Mouse (Mus musculus) layer of hippocampus, postnatal 25 days (tissue): ENCODE results near the gene Inpp5k. TPM values are rescaled to one million over a fixed set of nuclear protein-coding genes. Genes with fewer than 3 reads are reported as not detected.
A peak's percentile ranks its signal among the peaks of the same experiment; 100 is the strongest.
"Not testable (repeated sequence)": the region's sequence is repeated elsewhere in the genome, so short reads cannot be mapped to it uniquely, and the experiment has no call there.

Experiments
- DNase-seq, 2 experiments: peaks; one replicate each; pipeline ENCODE4 v3.0.0; 2022; ENCODE audit warnings: mixed read lengths in 2 of 2, low spot score in 1 of 2; ENCODE audit errors: extremely low spot score in 1 of 2
- total RNA-seq, 2 experiments: library from RNA; stranded (reverse); gene quantifications; 2 replicates each; pipeline ENCODE4 v1.2.3; 2021

Inpp5k gene
- total RNA-seq, 2 experiments from 2014 or later: 40.6 to 46.7 TPM

DNA sequence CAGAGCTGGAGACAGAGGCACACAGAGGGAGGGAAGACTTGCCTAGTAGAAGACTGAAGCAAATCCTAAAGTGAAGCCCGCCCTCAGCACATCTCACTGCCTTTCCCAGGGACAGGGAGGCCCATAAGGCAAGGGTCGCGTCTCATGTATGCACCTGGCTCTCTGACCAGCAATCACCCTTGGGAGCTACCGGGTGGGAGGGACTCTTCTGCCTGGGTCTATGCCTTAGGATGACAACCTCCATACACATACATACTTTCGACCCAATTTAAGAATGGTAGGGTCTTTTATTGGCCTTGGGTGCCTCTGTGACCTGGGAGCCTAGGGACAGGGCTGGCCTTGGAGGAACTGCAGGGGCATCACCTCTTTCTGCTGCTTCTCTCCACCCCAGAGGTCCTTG, 42.6 kb downstream of the Inpp5k start:
- no peak for DNase-seq

DNA sequence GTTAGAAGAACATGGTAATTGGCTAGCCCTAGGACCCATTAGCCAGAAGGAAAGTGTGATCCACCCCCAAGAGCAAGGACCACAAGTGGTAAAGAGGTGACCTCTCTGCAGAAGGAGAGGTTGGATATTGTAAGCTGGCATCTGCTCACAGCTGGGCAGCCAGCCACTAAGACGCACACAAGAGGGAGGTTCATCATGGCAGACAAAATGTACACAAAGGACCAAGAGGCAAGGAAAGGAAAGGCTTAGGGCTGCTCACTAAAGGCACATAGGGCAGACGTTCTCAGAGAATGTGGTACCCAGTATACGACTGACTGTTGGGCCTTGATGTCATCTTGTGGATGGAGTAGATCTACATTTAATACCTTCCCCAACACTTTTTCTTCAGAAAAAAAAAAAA, 44.1 kb downstream of the Inpp5k start:
- DNase-seq: no peak

DNA sequence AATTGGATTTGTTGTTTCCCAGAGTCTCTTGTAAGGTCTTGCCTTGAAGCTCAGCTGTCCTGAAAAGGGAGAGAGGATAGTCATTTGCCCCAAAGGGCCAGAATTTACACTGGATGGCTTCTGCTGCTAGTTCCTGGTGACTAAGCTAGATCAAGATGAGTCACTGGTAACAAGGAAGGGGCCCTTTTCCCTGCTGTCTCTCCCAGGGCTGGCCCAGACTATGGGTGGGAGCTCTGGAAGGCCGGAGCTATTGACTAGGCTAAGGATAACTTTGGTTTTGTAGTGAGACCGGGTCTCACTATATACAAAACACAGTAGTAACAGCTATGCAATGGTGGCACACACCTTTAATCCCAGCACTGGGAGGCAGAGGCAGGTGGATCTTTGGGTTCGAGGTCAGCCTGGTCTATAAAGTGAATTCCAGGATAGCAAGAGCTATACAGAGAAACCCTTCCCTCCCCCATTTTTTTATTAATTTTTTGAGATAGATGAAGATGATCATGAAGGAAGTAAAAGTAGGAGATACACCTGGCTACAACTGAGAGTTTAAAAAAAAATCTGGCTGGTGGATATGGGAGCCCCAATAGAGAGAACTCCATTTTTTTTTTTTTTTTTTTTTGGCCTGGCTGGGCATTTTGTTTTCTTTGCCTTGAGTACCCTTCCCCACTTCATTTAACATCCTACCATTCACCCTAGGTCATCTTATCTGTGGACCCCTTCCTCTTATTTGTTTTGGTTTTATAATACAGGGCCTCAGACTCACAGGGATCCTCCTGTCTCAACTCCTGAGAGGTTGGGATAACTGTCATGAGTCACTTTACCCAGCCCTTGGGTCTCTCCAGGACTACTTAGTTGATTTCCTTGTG, 47.3 kb downstream of the Inpp5k start:
- DNase-seq: no peak

DNA sequence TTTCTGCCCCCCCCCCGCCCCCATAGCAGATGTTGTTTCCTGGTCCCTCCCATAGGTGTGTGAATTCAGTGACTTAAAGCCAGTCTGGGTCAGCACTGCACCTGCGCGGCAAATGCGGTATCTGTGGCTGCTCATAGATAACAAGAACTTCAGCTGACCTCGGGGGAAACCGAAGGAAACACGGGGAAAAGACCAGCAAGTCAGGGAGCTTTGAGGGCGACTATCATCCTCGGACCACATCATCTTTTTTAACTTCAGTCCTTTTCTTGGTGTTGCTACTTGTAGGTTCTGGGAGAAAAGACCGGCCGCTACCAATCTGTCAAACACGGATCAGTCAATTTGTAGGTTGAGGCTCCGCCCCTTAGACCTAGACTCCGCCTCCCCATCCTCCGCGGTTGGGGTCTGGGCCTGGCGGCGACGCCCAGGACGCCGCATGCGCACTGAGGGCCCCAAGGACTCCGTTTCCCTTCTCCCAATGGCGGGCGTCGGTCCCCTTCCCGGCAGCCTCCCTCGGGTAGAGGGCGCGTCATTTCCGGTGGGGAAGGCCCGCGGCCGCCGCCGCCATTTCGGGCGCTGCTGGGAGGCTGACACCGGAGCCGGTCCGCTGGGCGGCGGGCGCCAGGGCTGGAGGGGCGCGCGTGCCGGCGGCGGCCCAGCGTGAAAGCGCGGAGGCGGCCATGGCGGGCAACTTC, 48.1 kb downstream of the Inpp5k start, which contains the start of gene Crk:
Gene Crk (plus strand): TSS at position 513 of the 692 bp plus-strand sequence.
- DNase-seq: peak; percentile 92 to 98

DNA sequence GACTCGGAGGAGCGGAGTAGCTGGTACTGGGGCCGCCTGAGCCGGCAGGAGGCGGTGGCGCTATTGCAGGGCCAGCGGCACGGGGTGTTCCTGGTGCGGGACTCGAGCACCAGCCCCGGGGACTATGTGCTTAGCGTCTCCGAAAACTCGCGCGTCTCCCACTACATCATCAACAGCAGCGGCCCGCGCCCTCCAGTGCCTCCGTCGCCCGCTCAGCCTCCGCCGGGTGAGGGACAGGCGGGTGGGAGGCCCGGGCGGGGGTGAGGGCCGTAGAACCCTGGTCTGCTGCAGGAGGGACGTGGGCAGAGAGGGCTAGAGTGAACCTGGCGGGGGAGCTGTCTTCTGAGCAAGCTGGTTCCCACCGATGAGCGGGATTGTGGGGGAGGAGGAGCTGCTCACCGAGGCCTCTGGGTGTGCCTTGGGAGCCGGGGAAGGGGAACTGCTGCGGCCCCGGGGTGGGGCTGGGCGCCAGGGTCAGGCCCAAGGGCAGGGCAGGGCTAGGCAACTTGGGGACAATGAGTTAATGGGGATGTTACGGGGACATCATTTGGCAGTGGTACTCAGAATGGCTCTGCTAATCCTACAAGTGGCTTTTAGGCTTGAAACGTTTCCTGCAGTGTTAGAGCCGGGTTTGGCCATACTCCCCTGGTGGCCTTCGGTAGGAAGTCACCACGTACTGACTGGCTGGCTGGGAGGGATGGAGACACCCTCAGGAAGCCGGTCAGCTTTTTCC, 48.8 kb downstream of the Inpp5k start:
- peak in 1 of 2 experiments; percentile 24 for DNase-seq

DNA sequence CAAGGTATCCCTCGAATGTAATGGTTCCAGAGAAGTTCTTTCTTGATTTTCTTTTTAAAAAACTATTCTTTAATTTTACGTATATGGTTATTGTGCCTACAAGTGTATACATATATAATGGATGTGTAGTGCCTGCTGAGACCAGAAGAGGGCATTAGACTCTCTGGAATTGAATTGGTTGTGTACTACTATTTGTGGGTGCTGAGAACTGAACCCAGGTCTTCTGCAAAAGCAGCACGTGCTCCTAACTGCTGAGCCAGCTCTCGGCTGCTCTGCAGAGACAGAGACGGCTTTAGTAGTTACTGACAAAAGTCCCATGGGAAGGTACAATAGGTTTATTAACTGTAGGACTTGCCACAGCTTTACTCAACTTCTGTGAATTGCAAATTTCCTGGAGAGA, 53.7 kb downstream of the Inpp5k start:
- DNase-seq: no peak

DNA sequence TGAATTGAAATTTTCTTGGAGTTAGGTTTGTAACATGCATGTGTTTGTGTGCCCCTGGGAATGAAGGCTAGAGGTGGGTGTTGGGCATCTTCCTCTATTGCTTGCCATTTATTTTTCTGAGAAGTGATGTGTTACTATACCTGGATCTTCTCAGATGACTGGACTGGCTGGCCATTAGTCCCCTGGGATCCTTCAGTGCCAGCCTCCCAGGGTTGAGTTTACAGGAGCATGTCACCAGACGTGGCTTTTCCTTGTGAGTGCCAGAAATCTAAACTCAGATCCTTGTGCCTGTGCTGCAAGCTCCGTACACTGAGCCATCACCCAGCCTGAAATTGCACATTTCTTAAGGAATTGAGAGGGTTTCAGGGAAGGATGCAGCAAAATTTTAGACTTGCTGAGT, 54.2 kb downstream of the Inpp5k start:
- no peak for DNase-seq

DNA sequence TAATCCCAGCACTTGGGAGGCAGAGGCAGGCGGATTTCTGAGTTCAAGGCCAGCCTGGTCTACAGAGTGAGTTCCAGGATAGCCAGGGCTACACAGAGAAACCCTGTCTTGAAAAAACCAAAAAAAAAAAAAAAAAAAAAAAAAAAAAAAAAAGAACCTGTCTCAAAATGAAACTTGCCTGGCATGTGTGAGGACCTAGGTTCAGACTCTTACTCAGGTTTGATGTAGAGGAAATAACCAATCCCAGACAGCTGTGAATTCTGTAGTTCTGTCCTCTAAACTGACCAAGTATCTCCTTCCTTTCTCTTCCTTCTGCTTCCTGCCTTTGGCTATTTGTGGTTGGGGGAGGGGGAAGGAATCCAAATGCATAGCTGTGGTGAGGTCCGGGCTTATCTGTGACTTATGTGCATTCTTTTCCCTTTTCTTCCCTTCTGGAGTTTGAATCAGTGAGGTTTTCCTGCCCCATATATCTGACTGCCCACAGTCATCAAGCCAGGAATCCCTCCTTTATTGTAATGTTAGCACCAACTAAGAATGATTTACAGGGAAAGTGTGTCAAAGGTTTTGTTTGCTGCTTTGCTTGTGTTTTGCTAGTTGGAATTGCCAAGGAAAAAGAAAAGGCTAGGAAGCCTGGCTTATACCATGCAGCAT, 56.7 kb downstream of the Inpp5k start:
- no peak for DNase-seq

DNA sequence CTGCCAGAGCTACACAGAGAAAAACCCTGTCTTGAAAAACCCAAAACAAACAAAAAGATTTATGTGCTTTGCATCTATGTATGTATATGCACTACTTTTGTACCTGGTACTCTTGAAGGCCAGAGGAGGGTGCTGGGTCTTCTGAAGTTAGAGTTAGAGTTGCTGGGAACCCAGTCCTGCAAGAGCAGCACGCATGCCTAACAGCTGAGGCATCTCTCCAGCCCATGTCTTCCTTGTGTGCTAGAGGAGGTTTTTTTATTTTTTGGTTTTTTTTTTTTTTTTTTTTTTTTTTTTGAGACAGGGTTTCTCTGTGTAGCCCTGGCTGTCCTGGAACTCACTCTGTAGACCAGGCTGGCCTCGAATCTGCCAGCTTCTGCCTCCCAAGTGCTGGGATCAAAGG, 57.3 kb downstream of the Inpp5k start:
- no peak for DNase-seq

DNA sequence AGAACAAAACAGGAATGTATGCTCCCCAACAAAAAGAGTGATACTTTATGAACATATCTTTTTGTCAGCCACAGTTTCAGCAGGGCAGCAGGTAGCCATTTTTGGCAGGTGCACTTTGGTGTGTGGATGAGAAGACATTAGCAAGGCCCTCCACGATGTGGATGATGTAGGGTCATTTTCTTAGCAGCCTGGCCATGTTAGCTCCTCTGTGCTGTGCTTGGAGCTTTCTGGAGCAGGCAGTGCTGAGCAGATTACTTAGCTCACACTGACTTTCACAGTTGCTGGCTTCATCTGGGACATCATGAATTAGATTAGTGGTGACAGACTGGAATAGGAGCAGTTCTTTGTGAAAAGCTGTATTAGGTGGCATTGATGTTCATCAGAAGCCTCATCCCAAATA, 59.2 kb downstream of the Inpp5k start:
- no peak for DNase-seq

DNA sequence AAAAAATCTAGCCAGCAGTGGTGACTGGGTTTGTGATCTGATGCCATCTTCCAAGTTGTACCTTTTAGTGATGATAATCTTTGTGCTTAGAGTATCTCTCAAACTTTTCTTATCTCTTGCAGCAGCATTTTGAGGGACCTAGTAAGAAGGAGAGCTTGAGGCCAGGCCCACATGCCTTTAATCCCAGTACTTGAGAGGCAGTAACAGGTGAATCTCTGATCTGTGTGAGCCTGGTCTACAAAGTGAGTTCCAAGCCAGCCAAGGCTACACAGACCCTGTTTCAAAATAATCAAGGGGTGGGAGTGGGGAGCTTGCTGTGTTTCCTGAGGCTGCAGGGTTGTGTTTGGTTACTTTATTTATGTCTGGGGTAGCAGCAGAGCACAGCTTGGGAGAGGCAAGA, 60.3 kb downstream of the Inpp5k start:
- DNase-seq: no peak

DNA sequence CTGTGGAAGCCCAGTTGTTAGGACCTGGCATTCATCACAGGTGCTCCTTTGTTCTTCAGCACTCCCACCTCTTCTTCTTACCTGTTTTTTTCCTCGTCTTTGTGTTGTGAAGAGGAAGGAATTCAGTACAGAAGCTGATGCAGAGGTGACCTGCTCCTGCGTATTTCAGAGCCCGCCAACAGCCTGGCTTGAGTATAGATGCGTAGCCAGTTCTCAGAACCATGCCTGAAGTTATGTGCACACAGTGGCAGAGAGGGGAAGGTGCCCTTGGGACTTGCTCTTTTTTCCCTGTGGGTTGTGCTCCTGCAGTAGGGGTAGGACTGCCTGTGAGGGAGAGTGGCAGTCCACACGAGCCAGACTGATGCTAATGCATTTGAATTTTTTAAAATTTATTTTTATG, 62.8 kb downstream of the Inpp5k start:
- no peak for DNase-seq

DNA sequence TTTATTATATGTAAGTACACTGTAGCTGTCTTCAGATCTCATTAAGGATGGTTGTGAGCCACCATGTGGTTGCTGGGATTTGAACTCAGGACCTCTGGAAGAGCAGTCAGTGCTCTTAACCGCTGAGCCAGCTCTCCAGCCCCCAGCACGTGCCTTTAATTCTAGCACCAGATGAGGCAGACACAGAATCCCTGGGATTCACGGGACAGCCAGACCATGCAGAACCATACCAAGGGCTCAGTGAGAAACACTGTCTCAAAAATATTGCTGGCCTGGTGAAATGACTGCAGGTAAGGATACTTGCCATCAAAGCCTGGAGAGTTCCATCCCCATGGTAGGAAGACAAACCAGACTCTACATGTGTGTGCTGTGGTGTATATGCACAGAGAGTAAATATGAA, 66.7 kb downstream of the Inpp5k start:
- not testable (repeated sequence) for DNase-seq

Other genes starting within 250 kb of the Inpp5k start
- 10 to 100 TPM; 16.0 to 16.8 TPM for gene Serpinf1, start 208.3 kb upstream of the Inpp5k start, total RNA-seq
- gene Serpinf2, start 191.4 kb upstream of the Inpp5k start, total RNA-seq: under 1 TPM; 0.39 to 0.59 TPM
- 10 to 100 TPM; 21.9 to 22.7 TPM for gene Wdr81, start 176.3 kb upstream of the Inpp5k start, total RNA-seq
- gene Tlcd2, start 169.3 kb upstream of the Inpp5k start, total RNA-seq: under 1 TPM; 0.59 to 0.87 TPM
- 100 to 1,000 TPM; 125 to 129 TPM for gene Prpf8, start 144.2 kb upstream of the Inpp5k start, total RNA-seq
- 1 to 10 TPM; 1.7 to 3.1 TPM for gene Rilp, start 120.9 kb upstream of the Inpp5k start, total RNA-seq
- 1 to 10 TPM; 1.4 to 1.6 TPM for gene Scarf1, start 117.4 kb upstream of the Inpp5k start, total RNA-seq
- gene Slc43a2, start 99.3 kb upstream of the Inpp5k start, total RNA-seq: 10 to 100 TPM; 49.8 to 54.2 TPM
- 100 to 1,000 TPM; 281 to 305 TPM for gene Pitpna, start 42.9 kb upstream of the Inpp5k start, total RNA-seq
- 10 to 100 TPM; 11.8 to 18.6 TPM for gene Myo1c, start 19.5 kb downstream of the Inpp5k start, total RNA-seq
- 100 to 1,000 TPM; 118 to 134 TPM for gene Crk, start 48.3 kb downstream of the Inpp5k start, total RNA-seq
- 1,000 to 10,000 TPM; 1,088 to 1,203 TPM for gene Ywhae, start 101.9 kb downstream of the Inpp5k start, total RNA-seq
- 100 to 1,000 TPM; 107 to 111 TPM for gene Doc2b, start 165.1 kb downstream of the Inpp5k start, total RNA-seq